Mouse (Mus musculus) heart, embryonic 12.5 days (tissue): Measurements from ENCODE around the gene Il17re. TPM values are rescaled to one million over a fixed set of nuclear protein-coding genes. Genes with fewer than 3 reads are reported as not detected.

Experiments
- ATAC-seq: fragments of 200-750 bp; cut with Nextera tagmentation; 2 replicates; pipeline ENCODE4 v1.8.0; 2017; ENCODE audit warnings: moderate TSS enrichment, moderate library complexity; ENCODE audit not compliant: insufficient number of reproducible peaks, low FRiP score
- H3K27ac ChIP-seq: fragments of 300-500 bp; sonication (generic); 2 replicates; pipeline ENCODE4 v1.5.1; 2016; ENCODE audit warnings: mild to moderate bottlenecking, moderate library complexity; ENCODE audit not compliant: poor library complexity, severe bottlenecking
- H3K27me3 ChIP-seq: fragments of 300-500 bp; sonication (generic); replicated peaks from 2 replicates; pipeline ENCODE4 v1.6.1; 2016; ENCODE audit warnings: mild to moderate bottlenecking, moderate library complexity
- H3K36me3 ChIP-seq: fragments of 300-500 bp; sonication (generic); 2 replicates; pipeline ENCODE4 v1.6.1; 2016; ENCODE audit warnings: mild to moderate bottlenecking, moderate library complexity
- H3K4me1 ChIP-seq: fragments of 300-500 bp; sonication (generic); replicated peaks from 2 replicates; pipeline ENCODE4 v1.6.1; 2016; ENCODE audit warnings: mild to moderate bottlenecking
- H3K4me2 ChIP-seq: fragments of 300-500 bp; sonication (generic); 2 replicates; pipeline ENCODE4 v1.6.1; 2016; ENCODE audit warnings: mild to moderate bottlenecking, moderate library complexity
- H3K4me3 ChIP-seq: fragments of 300-500 bp; sonication (generic); 2 replicates; pipeline ENCODE4 v1.5.1; 2016; ENCODE audit warnings: mild to moderate bottlenecking
- H3K9ac ChIP-seq: fragments of 300-500 bp; sonication (generic); 2 replicates; pipeline ENCODE4 v1.6.1; 2016; ENCODE audit warnings: mild to moderate bottlenecking, moderate library complexity
- H3K9me3 ChIP-seq: fragments of 300-500 bp; sonication (generic); replicated peaks from 2 replicates; pipeline ENCODE4 v1.6.1; 2016; ENCODE audit warnings: mild to moderate bottlenecking, moderate library complexity
- WGBS: fragments of 180-500 bp; shearing (Covaris S2); methylation state at CpG from one replicate; pipeline ENCODE4 v1.1.7; 2016; 5-methylcytosine and 5-hydroxymethylcytosine counted together
- polyA plus RNA-seq: library from polyadenylated mRNA; unstranded; fragments of >200 nt; fragmentation: Nextera tagmentation; extraction: Ambion mirVana; gene quantifications from 2 replicates; pipeline ENCODE4 v1.2.1, GENCODE M21; 2016

Gene Il17re
- polyA plus RNA-seq, 1 experiment from 2014 or later: 1.3 TPM

GRCm38 (mm10) chr6:113487125-113487576 is 28.9 kb downstream of the Il17re start:
- peaks cover 46% of the 10 kb centered on the region for H3K36me3 ChIP-seq
- no peak for ATAC-seq
- WGBS: 66% methylated on average over 7 of the region's 7 CpGs

GRCm38 (mm10) chr6:113489410-113489809 is 31.1 kb downstream of the Il17re start:
- H3K27me3 ChIP-seq: no peaks in the 10 kb centered on the region

More at GRCm38 (mm10) chr6:113487125-113487576, 28.9 kb downstream of the Il17re start:
- H3K9me3 ChIP-seq: no peaks in the 10 kb centered on the region
- H3K4me3 ChIP-seq: no peak overlapping the region
- no peak overlapping the region for H3K9ac ChIP-seq
- H3K27me3 ChIP-seq: no peaks in the 10 kb centered on the region
- H3K4me2 ChIP-seq: no peak overlapping the region
- H3K27ac ChIP-seq: no peak overlapping the region
- peaks cover 19% of the 10 kb centered on the region for H3K4me1 ChIP-seq

GRCm38 (mm10) chr6:113492101-113492864 is 34.0 kb downstream of the Il17re start:
- H3K27me3 ChIP-seq: peaks cover 26% of the 10 kb centered on the region
- H3K36me3 ChIP-seq: peaks cover 49% of the 10 kb centered on the region
- peaks cover 11% of the 10 kb centered on the region for H3K4me1 ChIP-seq
- 69% methylated on average over 24 of the region's 24 CpGs for WGBS
- H3K4me3 ChIP-seq: no peak overlapping the region
- H3K27ac ChIP-seq: no peak overlapping the region
- no peak for ATAC-seq
- H3K9me3 ChIP-seq: no peaks in the 10 kb centered on the region
- no peak overlapping the region for H3K9ac ChIP-seq
- no peak overlapping the region for H3K4me2 ChIP-seq

More at GRCm38 (mm10) chr6:113489410-113489809, 31.1 kb downstream of the Il17re start:
- Histone ChIP-seq H3K4me3 (no peak overlapping the region), H3K4me2 (no peak overlapping the region), H3K4me1 (peaks cover 9% of the 10 kb centered on the region; the same call in 1 of the 2 replicates), H3K9ac (no peak overlapping the region), H3K9me3 (no peaks in the 10 kb centered on the region), H3K27ac (no peak overlapping the region), H3K36me3 (peaks cover 57% of the 10 kb centered on the region)
- WGBS: 87% methylated on average over 14 of the region's 14 CpGs
- no peak for ATAC-seq

GRCm38 (mm10) chr6:113494258-113494788 is 36.0 kb downstream of the Il17re start:
- H3K4me1 ChIP-seq: peaks cover 9% of the 10 kb centered on the region
- peak overlapping the region; percentile 51 for H3K4me3 ChIP-seq
- ATAC-seq: peak; percentile 78
- H3K9me3 ChIP-seq: no peaks in the 10 kb centered on the region
- H3K27ac ChIP-seq: no peak overlapping the region
- peak overlapping the region; percentile 81 for H3K4me2 ChIP-seq
- H3K9ac ChIP-seq: peak overlapping the region; percentile 59
- H3K27me3 ChIP-seq: peaks cover 37% of the 10 kb centered on the region
- WGBS: 1% methylated on average over 54 of the region's 54 CpGs
- peaks cover 35% of the 10 kb centered on the region for H3K36me3 ChIP-seq

- H3K4me3 ChIP-seq: peak overlapping the region; percentile 51
- ATAC-seq: no peak
- peak overlapping the region; percentile 81 for H3K4me2 ChIP-seq
- H3K4me1 ChIP-seq: peaks cover 9% of the 10 kb centered on the region
- H3K9ac ChIP-seq: peak overlapping the region; percentile 59
- WGBS: 21% methylated on average over 28 of the region's 28 CpGs
- H3K9me3 ChIP-seq: no peaks in the 10 kb centered on the region
- peaks cover 45% of the 10 kb centered on the region for H3K27me3 ChIP-seq
- H3K36me3 ChIP-seq: peaks cover 27% of the 10 kb centered on the region
- no peak overlapping the region for H3K27ac ChIP-seq
Observed at GRCm38 (mm10) chr6:113495071-113495675, 36.9 kb downstream of the Il17re start.

- Histone ChIP-seq H3K9ac (no peak overlapping the region), H3K27me3 (peaks cover 76% of the 10 kb centered on the region), H3K4me2 (no peak overlapping the region), H3K36me3 (no peaks in the 10 kb centered on the region), H3K4me3 (no peak overlapping the region), H3K9me3 (peaks cover 6% of the 10 kb centered on the region; the same call in 1 of the 2 replicates), H3K4me1 (peaks cover 15% of the 10 kb centered on the region), H3K27ac (no peak overlapping the region)
- ATAC-seq: no peak
- 70% methylated on average over 6 of the region's 6 CpGs for whole genome bisulfite sequencing
Observed at GRCm38 (mm10) chr6:113499346-113499745, 41.1 kb downstream of the Il17re start.

- Histone ChIP-seq H3K27me3 (peaks cover 58% of the 10 kb centered on the region), H3K4me3 (peak within 1 kb of the TSS; percentile 30), H3K36me3 (no peaks in the 10 kb centered on the region), H3K9me3 (peaks cover 6% of the 10 kb centered on the region; the same call in 1 of the 2 replicates), H3K4me2 (peak within 1 kb of the TSS; percentile 66), H3K9ac (peak within 1 kb of the TSS; percentile 13; the same call in 1 of the 2 replicates), H3K27ac (no peak within 1 kb of the TSS), H3K4me1 (peaks cover 6% of the 10 kb centered on the region)
- ATAC-seq: no peak; the same call in 1 of the 2 replicates
- WGBS: 3% methylated on average over 32 of the region's 32 CpGs
Observed at GRCm38 (mm10) chr6:113501388-113502084, 43.3 kb downstream of the Il17re start, which contains the start of gene Prrt3. TSS of gene Prrt3 (minus strand) at chr6:113501931.

GRCm38 (mm10) chr6:113502801-113503200 is 44.5 kb downstream of the Il17re start:
- 60% methylated on average over 2 of the region's 2 CpGs for WGBS
- H3K27me3 ChIP-seq: peaks cover 45% of the 10 kb centered on the region
- no peak for ATAC-seq
- peaks cover 6% of the 10 kb centered on the region for H3K4me1 ChIP-seq
- H3K4me3 ChIP-seq: no peak overlapping the region
- no peaks in the 10 kb centered on the region for H3K36me3 ChIP-seq
- H3K9me3 ChIP-seq: peaks cover 6% of the 10 kb centered on the region; the same call in 1 of the 2 replicates
- H3K27ac ChIP-seq: no peak overlapping the region
- H3K4me2 ChIP-seq: no peak overlapping the region
- H3K9ac ChIP-seq: no peak overlapping the region

- Histone ChIP-seq H3K27me3 (peaks cover 25% of the 10 kb centered on the region), H3K4me2 (no peak overlapping the region), H3K9me3 (peaks cover 6% of the 10 kb centered on the region; the same call in 1 of the 2 replicates), H3K9ac (no peak overlapping the region), H3K36me3 (no peaks in the 10 kb centered on the region), H3K4me1 (peaks cover 14% of the 10 kb centered on the region), H3K27ac (no peak overlapping the region), H3K4me3 (no peak overlapping the region)
- ATAC-seq: no peak
- 94% methylated on average over 1 of the region's 1 CpGs for WGBS
Observed at GRCm38 (mm10) chr6:113505689-113506088, 47.4 kb downstream of the Il17re start.

GRCm38 (mm10) chr6:113507130-113507529 is 48.8 kb downstream of the Il17re start:
- Histone ChIP-seq H3K9me3 (peaks cover 6% of the 10 kb centered on the region; the same call in 1 of the 2 replicates), H3K27ac (no peak overlapping the region), H3K4me3 (no peak overlapping the region), H3K4me2 (no peak overlapping the region), H3K27me3 (peaks cover 11% of the 10 kb centered on the region), H3K9ac (no peak overlapping the region), H3K4me1 (peaks cover 8% of the 10 kb centered on the region; the same call in 1 of the 2 replicates), H3K36me3 (no peaks in the 10 kb centered on the region)
- no peak for ATAC-seq
